Mouse (Mus musculus) left cerebral cortex, adult 6 months (tissue): Measurements from ENCODE around the gene Gm21983. TPM values are rescaled to one million over a fixed set of nuclear protein-coding genes. Genes with fewer than 3 reads are reported as not detected.

ENCODE experiments used
- long read RNA-seq, 2 experiments: library from polyadenylated mRNA; unstranded; transcript quantifications; one replicate each; pipeline ENCODE4 v2.0.0; 2019 to 2020
- polyA plus RNA-seq: library from polyadenylated mRNA; unstranded; fragments of <200 nt; fragmentation: Nextera tagmentation; gene quantifications from 2 replicates; pipeline ENCODE4 v1.2.3, GENCODE M21; 2021

Gene Gm21983
- not detected in 2 replicates for polyA plus RNA-seq
- long read RNA-seq, experiment 1 = 0 reads
- long read RNA-seq, experiment 2, partial matches to known transcripts = 1 of 1 reads
- long read RNA-seq, experiment 2, other reads (novel, unspliced or antisense) = 0 of 1 reads

GRCm38 (mm10) chr7:27180837-27181695 lies at the start of gene Gm21983, which contains the start of gene Mia:
TSS of gene Gm21983 (minus strand) at chr7:27181086.
TSS of gene Mia (minus strand) at chr7:27181157.

DNA sequence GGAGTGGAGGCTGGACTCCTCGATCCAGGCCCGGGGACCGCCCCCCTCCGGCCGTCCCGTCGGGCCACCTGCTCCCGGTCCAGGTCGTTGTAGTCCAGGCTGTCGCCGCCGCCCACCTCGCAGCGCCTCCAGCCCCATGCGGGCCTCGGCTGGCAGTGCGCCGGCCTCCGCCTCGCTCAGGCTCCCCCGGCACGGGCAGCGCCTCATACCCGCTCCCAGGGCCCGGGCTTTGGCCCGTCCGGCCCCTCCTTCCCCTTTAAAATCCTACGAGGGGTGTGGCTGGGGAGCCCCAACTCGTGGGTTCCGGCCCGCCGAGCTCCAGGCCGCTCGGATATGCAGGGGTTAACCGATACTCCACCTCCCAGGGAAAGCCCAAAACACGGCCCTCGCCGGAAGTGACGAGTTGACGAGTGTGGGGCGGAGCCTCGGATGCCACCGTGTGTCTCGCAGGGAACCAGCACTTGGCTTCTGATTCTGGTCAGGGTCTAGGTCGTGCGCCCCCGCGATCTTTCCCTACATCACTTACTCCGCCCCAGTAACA lies 47.5 kb upstream of the Gm21983 start, which contains the start of gene Itpkc:
Itpkc (minus strand) TSS at position 381 of the 541 bp plus-strand sequence.

GRCm38 (mm10) chr7:27195681-27196611 lies 15.1 kb upstream of the Gm21983 start, which contains the start of the genes BC024978 and Snrpa:
TSS of gene BC024978 (plus strand) at chr7:27195781.
TSS of gene Snrpa (minus strand) at chr7:27196271.

GRCm38 (mm10) chr7:27178324-27179216 lies 2.3 kb downstream of the Gm21983 start, which contains the start of gene Rab4b:
TSS of gene Rab4b (minus strand) at chr7:27178896.

DNA sequence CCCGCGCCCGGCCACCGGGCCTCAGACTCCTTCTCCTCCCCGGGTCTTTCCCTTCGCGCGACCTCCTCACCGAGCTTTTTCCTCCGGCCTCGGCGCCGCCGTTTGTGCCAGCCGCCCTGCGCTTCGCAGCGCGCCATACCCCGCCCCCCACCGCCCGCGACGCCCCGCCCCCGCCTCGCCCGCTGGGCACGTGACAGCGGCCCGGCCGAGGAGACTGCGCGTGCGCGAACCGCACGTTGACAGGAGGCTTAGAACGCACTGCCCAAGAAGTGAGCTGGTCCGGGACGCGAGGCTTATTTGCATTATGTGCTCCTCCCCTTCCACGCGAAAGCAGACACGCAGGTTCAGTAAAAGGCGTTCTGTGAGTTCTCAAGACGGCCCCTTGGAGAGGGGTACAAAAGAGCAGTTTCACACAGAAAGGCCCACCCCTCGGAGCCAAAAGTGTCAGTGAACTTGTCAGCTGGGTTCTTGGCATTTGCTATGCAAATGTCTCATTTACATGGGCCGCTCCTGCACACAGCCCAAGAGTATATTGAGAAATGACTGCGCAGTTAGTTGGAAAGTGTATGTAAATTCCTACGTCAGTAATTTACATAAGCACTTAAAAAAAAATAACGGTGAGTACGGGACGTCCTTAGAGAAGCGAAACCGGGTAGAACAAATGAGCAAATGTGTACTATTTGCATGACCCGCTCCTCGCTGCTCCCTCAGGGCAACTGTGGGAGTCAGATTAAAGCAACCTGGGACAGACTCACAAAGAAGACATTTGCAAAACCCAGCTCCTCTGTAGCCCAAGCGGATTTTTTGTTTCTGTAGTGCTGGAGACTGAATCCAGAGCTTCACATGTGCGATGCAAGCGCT lies 14.0 kb downstream of the Gm21983 start, which contains the start of gene Egln2:
Egln2 (minus strand) TSS at position 189 of the 861 bp plus-strand sequence.

DNA sequence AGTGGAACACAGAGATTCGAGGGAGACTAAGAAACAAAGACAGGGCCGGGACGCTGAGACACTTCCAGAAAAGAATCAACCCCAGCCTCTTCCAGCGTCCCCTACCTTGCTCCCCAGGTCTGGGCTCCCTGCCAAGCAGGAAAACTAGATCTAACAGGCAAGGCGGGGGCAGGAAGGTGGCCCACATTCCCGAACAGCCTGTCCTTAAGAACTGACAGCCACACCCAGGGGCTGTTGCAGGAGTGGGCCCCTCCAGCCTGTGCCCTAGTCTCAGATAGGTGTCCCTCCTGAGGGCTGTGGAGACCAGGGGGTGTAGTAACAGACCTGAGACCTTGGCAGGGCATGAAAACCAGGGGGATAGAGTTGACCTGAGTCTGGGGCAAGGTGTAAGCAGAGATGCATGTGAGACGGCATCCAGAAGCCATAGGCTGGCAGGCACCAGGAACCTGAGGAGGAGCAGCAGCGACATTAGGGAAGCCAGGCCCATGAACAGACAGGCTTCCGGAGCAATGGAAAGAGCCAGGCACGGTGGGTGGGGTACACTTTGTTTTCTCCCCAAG lies 27.6 kb downstream of the Gm21983 start, which contains the start of gene Cyp2t4:
Cyp2t4 (plus strand) TSS at position 510 of the 560 bp plus-strand sequence.

DNA sequence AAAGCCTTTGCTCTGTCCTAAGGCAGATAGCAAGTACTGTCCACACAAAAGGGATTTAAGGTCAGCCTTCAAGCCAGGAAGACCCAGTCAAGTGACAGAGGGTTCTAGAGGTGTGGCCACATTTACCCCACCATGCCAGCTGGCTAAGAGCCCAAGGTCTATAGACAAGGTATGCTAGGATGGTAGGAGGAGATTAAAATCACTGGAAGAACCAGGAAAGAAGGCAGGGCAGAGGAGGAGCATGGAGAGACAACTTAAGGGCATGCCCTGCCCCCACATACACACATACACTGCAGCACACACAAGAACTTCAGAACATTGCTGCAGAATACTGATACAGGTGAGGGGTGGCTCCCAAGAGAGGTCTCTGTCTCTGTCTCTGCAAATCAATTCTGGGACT lies 61.2 kb downstream of the Gm21983 start, which contains the start of gene Cyp2f2:
Cyp2f2 (plus strand) TSS at position 234 of the 400 bp plus-strand sequence.

Other genes starting within 250 kb of the Gm21983 start
- not detected in 2 replicates for gene Cyp2a22, start 241.7 kb downstream of the Gm21983 start, polyA plus RNA-seq
- not detected in 2 replicates for gene Cyp2a12, start 152.0 kb downstream of the Gm21983 start, polyA plus RNA-seq
- 0.33 TPM in 1 of 2 replicates, not detected in the other for gene Cyp2f2, start 61.2 kb downstream of the Gm21983 start, polyA plus RNA-seq
- gene Cyp2t4, start 27.4 kb downstream of the Gm21983 start, polyA plus RNA-seq = not detected in 2 replicates
- gene Egln2, start 14.3 kb downstream of the Gm21983 start, polyA plus RNA-seq = 72.0 and 79.6 TPM in 2 replicates
- gene Rab4b, start 2.2 kb downstream of the Gm21983 start, polyA plus RNA-seq = 94.7 and 122 TPM in 2 replicates
- 11.9 and 12.4 TPM in 2 replicates for gene Mia, start 71 bp upstream of the Gm21983 start, polyA plus RNA-seq
- 5.2 and 6.1 TPM in 2 replicates for gene BC024978, start 14.7 kb upstream of the Gm21983 start, polyA plus RNA-seq
- gene Snrpa, start 15.2 kb upstream of the Gm21983 start, polyA plus RNA-seq = 137 and 152 TPM in 2 replicates
- gene Itpkc, start 47.6 kb upstream of the Gm21983 start, polyA plus RNA-seq = 0.42 and 1.8 TPM in 2 replicates
- gene Coq8b, start 51.9 kb upstream of the Gm21983 start, polyA plus RNA-seq = 11.5 and 12.7 TPM in 2 replicates
- gene Numbl, start 77.3 kb upstream of the Gm21983 start, polyA plus RNA-seq = 6.7 and 57.8 TPM in 2 replicates
- 6.9 and 14.5 TPM in 2 replicates for gene Ltbp4, start 156.6 kb upstream of the Gm21983 start, polyA plus RNA-seq
- gene Shkbp1, start 174.9 kb upstream of the Gm21983 start, polyA plus RNA-seq = 2.8 and 4.2 TPM in 2 replicates
- not detected in 2 replicates for gene Gm20479, start 176.3 kb upstream of the Gm21983 start, polyA plus RNA-seq